Mouse (Mus musculus): ENCODE measurements at regions not wholly inside any gene's neighbourhood (a gene's known extent, or its start where the extent isn't known, plus 50 kb on each side); places are given as distances from the start of the nearest gene placed in this dataset.

DNA sequence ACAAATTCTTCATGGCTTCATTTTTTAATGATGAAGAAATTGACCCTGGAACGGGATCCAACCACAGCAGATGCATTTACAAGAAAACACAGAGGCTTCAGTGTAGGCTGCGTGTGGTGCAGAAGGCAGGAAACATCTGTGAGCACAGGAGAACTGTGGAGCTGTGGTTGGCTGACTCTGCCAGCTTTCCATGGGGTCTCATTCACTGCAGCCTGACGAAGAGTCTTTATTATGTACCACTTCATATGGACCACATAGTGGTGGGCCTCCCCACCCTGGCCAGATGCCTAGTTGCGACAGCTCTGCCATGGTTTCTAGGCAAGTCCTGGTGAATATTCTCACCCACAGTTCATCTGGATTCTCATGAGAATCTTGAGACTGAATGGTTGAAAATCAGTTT lies 678.9 kb upstream of the Cblb start:
- TF ChIP-seq POLR2A (IDR thresholded peaks at IDR 0.05; ENCODE audit: extremely low read depth, insufficient read depth, low read length) (no peak), CTCF (IDR thresholded peaks at IDR 0.05; ENCODE audit: low read depth, low read length) (no peak)
